In genomic region chr16:91688619-91689334, GRCm38 (mm10) we compare ENCODE assay signal across 8 mouse cellular contexts. TPM values are rescaled to one million over a fixed set of nuclear protein-coding genes. Genes with fewer than 3 reads are reported as not detected.
A peak's percentile ranks its signal among the peaks of the same experiment; 100 is the strongest.
DNase-seq lines count a peak whose midpoint lies in the region; ATAC-seq lines count a peak whose summit lies in the region.

Gene Donson (minus strand): TSS chr16:91688770.

- H3K9ac ChIP-seq in hindbrain, embryonic 13.5 days: peak within 1 kb of the TSS; percentile 96

- WGBS in hindbrain, embryonic 13.5 days: under 1% methylated on average over 65 of the region's 71 CpGs

- H3K4me1 ChIP-seq in hindbrain, embryonic 13.5 days (replicated peaks): peaks cover 21% of the 10 kb centered on the region

- peak within 1 kb of the TSS; percentile 91 for H3K4me3 ChIP-seq in hindbrain, embryonic 13.5 days

- no peaks in the 10 kb centered on the region for H3K9me3 ChIP-seq in hindbrain, embryonic 13.5 days

- peak within 1 kb of the TSS; percentile 82 for H3K4me2 ChIP-seq in hindbrain, embryonic 13.5 days

- peak within 1 kb of the TSS; percentile 93 for H3K27ac ChIP-seq in hindbrain, embryonic 13.5 days

- peak; percentile 86 for DNase-seq in R1 (ENCODE audit: low read depth, low spot score)
- peak; percentile 98 for DNase-seq in cerebellum, postnatal 14 days
- DNase-seq in frontal cortex, postnatal 14 days (ENCODE audit: low spot score in 2 of 2): peak; percentile 78 to 90
- peak; percentile 86 to 89 for DNase-seq in layer of hippocampus, postnatal 25 days (ENCODE audit: extremely low spot score in 1 of 2, low spot score in 1 of 2)
- peak; percentile 96 for DNase-seq in lung, postnatal 14 days
- peak; percentile 96 for DNase-seq in ovary, postnatal 36 days (ENCODE audit: low spot score)
- peak; percentile 98 for DNase-seq in thymus, postnatal 14 days

- no peaks in the 10 kb centered on the region for H3K27me3 ChIP-seq in hindbrain, embryonic 13.5 days

- ATAC-seq in hindbrain, embryonic 13.5 days (ENCODE audit: low FRiP score): peak; percentile 99

- peaks cover 32% of the 10 kb centered on the region for H3K36me3 ChIP-seq in hindbrain, embryonic 13.5 days

RNA-seq across cellular contexts. Expression of gene Donson, which starts in this region (rescaled TPM):
- 18.8 and 21.0 TPM in 2 replicates for polyA plus RNA-seq in hindbrain, embryonic 13.5 days (2015; fragmentation: Nextera tagmentation; extraction: Ambion mirVana)
- total RNA-seq in layer of hippocampus, postnatal 25 days (2021): 10 to 100 TPM; 19.4 to 23.5 TPM

Comparison
In these comparisons a context has a peak if more than half of its experiments do, and no peak if none do; other contexts are left out.
1. Peak in every context shown above with its lines: DNase-seq, ATAC-seq, H3K4me3 ChIP-seq and H3K27ac ChIP-seq.